Mouse (Mus musculus) T-cell, adult 2 months (primary cell): ENCODE measurements around the gene Rbbp5.
A peak's percentile ranks its signal among the peaks of the same experiment; 100 is the strongest.
"Not testable (repeated sequence)": the region's sequence is repeated elsewhere in the genome, so short reads cannot be mapped to it uniquely, and the experiment has no call there.

Source experiments
- DNase-seq: peaks from one replicate; pipeline ENCODE4 v3.0.0; 2022; ENCODE audit warnings: low spot score

Gene Rbbp5

DNA sequence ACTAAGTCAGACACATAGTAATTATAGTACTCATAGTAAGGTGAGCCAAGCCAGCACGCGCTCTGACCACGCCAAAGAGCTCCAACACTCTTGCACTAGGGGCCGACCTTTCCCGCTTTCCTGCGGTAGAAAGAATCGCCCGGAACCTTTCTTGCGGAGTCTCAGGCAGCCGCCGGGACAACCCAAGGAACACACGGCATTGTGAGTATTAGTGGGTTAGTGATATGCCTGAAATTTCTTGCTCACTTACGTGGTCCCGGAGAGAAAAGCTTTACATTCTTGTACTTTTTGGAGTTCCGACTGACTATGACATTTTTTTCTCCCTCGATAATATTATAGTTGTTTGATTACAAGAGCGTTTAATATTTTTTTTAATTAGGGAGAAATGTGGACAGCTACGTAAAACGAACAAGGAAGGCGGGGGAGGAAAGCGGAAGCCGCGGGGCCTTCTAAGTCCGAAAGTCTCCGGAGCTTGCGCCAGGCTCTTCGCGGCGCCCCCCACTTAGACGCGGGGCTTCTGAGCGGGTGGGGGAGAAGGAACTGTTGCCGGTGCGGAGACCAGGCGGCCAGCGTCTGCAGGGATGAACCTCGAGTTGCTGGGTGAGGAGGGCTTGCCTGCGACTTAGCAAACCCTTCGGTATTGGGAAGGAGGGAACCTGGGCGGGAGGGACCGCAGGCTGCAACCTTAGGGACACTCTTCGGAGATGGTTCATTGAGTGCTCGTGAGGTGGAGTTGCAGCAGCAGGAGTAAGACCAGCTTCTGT is at the start of gene Rbbp5:
Rbbp5 (plus strand) TSS at position 438 of the 764 bp plus-strand sequence.
- peak; percentile 83 for DNase-seq

DNA sequence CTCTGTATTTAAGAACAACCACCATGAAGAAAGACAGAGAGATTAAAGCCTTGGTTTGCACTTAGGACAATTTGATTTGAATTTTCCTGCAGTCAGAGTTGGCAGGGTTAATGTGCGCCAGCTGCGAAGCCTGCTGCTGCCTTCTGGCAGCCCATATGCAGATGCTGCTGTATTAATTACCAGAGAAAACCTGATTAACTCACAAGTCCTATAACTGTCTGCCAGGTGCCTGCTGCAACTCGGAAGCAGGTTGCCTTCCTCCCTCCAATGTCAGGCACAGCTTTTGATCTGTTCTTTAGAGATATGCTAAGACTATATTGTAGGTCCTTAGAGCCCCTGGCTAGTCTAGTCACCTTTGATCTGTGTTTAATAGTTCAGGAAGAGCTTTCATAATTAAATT is 46.3 kb upstream of the Rbbp5 start:
- no peak for DNase-seq

DNA sequence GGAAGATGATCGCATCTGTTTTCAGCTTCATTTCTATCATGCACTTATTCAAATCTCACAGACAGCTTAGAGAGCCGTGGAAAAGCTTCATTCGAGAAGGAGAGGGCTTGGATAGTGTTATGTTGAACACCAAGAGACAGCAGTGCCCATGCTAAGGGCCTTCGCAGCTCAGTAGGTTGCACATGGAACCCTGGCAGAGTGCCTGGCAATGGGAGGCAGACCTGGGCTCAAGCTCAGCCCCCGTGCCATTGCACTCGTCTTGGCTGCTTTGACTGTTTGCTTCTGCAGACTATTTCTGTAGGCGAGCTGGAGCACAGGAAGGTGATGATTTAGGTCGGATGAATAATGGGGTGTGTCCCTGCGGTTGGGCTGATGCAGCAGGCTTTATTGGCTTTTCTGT is 45.4 kb upstream of the Rbbp5 start:
- no peak for DNase-seq

DNA sequence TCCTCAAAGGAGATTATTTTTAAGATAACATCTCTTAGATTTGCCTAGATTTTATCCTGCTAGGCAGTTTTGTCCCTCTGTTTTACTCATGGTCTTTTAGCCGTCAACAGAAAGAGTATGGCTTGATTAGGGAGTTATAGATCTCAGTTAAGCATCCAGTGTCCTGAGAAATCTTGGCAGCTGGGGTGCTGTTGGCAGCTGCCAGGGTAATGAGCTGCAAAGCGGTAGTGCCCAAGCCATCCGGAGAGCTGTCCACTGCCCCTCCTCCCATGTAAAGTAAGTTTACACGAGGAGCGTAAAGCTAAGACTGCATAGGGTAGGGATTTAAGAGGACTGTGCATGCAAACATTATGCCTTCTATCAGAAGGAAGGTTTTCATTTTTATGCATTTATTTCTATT is 43.8 kb upstream of the Rbbp5 start:
- no peak for DNase-seq

DNA sequence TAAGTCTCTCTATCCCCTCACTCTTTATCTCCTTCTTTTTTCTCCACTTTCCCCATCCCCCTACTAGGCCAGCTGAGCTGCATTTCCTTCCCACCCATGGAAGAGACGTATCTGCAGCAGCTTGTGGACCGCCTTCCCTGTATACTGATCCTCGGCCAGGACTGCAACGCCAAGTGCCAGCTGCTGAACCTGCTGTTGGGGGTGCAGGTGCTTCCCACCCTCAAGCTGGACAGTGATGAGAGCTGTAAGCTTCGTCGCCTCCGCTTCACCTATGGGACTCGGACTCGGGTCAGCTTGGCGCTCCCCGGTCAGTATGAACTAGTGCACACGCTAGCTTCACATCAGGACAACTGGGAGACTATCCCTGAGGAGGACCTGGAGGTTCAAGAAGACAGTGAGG is 43.1 kb upstream of the Rbbp5 start:
- no peak for DNase-seq

DNA sequence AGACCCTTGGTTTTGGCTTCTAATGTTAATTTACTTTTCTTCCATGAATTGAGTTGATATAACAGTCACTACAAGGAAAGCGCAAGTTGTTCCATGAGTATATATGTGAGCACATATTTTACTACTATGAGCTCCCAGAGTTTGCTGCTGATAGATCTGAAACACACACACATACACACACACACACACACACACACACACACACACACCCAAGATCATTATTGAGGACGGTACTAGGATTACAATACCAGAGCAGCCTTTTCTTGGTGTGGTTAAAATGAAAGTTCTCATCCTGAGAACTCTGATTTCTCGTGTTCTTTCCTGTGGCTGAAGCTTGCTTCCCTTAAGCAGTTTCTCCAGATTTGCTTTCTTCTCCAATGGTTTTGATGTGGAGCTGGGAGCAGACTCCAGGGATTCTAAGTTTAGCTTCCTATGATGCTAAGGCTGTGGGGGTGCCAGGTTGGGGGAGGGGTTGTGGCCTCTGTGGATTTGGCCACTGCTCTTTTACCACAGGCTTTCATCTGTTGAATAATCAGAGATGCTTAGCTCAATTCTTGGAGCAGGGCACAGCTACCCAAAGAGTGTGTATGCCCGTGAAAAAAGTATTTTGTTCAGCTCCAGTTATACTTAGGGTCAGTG is 40.7 kb upstream of the Rbbp5 start:
- no peak for DNase-seq

DNA sequence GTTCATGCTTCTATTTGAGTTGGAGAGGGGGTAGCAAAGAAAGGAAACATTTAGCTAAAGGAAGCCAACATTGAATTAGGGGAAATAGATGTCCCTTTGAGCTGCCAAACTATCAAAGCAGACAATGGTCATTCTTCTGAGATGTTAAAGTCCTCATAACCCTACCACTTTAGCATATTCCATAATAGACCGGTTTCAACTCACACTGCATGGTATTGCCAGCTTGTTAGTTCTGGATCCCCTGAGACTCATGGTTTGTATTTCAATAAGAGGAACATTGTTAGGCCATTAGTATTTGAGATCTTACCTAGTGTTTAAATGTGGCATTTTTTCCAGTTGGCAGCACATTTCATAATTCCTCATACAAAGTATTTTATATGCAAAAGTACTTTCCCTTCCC is 40.2 kb upstream of the Rbbp5 start:
- no peak for DNase-seq

DNA sequence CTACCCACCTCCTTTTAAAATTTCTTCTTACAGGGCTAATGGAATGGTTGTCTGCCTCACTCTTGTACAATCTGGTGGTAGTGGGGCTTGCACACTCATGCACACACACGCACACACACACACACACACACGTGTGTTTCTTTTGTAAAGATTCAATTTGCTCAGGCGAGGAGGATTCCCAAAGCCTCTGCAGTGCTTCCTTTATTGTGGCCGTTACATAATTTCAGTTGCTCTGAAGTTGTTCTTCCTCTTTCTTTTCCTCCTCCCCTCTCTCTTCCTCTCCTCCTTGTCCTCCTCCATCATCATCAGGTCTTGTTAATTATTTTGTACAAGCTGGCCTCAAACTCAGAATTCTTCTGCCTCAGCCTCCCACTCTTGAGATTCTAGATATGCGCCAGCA is 39.8 kb upstream of the Rbbp5 start:
- no peak for DNase-seq

DNA sequence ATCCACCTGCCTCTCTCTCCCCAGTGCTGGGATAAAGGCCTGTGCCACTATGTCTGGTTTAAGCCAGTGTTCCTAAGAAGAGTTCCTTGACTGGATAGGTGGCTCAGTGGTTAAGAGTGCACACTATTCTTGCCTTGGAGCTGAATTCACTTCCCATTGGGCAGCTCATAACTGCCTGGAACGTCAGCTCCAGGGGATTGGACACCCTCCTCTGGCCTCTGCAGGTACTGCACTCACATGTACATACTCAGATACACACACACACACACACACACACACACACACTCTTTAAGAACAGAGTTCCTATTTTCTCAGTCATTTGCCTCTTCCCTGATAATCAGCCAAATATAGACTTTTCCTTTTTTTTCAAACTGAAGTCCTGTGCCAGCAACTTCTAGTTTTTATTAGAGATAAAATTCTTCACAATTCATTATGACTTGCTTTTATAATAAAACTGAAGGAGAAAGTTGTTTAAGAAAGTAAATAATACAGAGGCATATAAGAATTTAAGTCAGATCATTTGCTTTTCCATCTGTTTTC is 36.2 kb upstream of the Rbbp5 start:
- DNase-seq, result no peak

DNA sequence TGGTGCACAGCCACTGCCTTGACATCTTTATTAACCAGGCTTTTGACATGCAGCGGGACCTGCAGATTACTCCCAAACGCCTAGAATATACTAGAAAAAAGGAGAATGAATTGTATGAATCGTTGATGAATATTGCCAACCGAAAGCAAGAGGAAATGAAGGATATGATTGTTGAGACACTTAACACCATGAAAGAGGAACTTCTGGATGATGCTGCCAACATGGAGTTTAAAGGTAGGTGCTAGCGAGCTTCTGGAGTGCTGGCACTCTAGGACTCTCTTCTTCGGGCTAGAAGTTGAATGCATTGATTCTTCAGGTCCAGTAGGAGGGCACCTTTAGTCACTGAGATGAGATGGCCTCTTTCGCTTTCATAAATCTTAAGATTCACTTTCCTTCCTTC is 27.4 kb upstream of the Rbbp5 start:
- DNase-seq, result no peak

DNA sequence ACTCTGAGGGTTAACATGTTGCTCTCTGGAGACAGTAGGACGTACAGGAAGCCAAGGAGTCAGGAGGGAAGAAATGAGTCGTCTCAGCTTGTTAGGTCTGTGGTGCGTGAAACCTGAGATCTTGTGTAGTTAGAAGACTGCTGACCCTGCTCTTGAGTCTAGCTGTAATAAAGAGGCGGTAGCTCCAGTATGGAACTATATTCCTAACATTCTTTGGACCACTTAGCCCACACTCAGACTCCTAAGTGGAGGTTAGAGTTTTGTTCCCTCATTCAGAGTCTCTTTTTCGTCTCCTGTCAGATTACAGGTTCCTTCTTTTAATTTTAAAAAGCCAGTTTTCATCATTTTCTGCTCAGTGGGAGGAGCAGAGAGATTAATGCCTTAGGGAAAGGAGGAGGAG is 12.5 kb upstream of the Rbbp5 start:
- no peak for DNase-seq

DNA sequence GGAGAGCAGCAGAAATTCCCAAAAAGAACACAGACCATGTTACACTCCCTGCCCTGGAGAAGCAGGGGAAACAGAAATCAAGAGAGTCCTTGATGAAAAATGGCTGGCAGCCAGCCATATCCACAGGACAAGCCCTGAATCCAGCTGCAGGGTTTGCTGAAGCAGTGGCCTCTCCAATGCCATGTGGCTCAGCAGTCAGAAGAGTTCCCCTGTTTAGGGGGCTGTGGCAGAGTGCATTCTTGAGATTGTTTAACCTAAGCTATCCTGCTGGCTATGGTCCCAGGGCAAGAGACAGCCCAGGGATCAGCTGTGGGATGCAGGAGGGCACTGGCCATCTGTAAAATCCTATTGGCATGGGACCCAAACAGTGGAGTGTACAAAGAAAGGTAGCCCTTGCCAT is 8.2 kb upstream of the Rbbp5 start:
- no peak for DNase-seq

DNA sequence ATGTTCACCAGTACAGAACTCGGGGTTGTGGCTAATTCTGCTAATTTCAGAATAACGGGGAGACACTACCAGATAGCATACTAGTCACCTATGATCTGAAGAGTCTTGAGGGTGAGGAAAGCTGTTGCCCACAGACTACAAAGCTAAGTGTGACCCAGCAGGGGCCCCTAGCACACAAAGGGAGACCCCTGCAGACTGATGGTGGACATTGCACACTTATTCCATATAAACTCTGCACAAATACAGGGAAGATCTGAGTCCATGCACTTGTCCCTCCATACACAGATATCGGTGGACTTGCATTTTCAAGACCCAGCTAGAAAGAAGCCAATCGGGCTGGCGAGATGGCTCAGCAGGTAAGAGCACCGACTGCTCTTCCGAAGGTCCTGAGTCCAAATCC is 7.6 kb upstream of the Rbbp5 start:
- DNase-seq, result no peak

DNA sequence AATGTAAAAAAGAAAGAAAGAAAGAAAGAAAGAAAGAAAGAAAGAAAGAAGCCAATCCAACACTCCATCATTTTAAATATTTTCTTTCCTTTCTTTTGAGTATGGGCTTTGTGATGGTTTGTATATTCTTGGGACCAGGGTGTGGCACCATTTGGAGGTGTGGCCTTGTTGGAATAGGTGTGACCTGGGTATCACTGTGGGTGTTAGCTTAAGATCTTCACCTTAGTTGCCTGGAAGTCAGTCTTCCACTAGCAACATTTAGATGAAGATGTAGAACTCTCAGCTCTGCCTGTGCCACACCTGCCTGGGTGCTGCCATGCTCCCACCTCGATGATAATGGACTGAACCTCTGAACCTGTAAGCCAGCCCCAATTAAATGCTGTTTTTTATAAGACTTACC is 7.1 kb upstream of the Rbbp5 start:
- not testable (repeated sequence) for DNase-seq

DNA sequence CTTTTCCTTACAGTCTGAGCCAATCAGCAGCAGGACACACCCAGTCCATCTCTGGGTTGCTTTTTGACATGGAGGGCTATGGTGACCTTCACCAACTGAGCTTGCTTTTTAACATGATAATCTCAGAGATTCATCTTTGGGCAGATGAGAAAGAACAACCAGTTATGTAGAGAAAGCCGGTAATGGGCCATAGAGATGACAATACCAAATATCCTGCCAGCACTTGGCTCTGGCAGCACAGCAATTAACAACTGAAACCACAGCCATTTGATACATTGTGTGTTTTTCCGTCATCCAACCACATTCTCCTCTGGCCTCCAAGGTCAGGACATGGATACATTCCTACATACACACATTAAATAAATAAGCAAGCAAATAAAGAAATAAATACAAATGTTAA is 6.1 kb upstream of the Rbbp5 start:
- no peak for DNase-seq

DNA sequence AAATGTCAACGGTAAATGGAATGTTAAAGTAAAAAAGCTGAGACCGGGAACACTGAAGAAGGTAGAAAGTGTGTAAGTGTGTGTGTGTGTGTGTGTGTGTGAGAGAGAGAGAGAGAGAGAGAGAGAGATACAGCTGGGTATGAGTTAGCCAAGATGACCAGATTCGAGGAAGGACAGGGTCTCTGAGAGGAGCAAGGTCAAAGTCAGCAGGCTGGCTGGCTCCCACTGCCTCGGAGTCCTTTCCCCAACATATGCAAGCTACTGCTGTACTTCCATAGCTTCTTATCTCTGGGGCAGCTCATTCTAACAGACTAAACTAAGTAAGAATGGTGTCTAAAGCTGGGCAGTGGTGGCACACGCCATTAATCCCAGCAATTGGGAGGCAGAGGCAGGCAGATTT is 5.7 kb upstream of the Rbbp5 start:
- DNase-seq, result no peak

DNA sequence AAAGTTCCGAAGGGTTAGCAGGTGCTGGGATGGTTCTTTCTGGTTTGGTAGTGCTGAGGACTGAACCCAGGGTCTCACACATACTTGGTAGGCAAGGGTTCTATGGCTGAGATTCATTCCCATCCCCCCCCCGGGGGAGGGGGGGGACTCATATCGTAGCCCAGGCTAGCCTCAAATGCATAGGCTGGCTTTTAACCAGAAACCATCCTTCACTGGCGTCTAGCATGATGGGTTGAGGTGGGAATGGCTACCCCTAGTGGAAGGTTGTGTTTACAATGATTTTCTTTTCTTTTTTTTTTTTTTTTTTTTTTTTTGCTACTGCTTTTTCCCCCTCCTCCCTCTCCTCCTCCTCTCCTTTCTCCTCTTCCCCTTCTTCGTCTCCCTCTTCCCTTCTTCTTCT is 4.6 kb upstream of the Rbbp5 start:
- DNase-seq, result no peak

DNA sequence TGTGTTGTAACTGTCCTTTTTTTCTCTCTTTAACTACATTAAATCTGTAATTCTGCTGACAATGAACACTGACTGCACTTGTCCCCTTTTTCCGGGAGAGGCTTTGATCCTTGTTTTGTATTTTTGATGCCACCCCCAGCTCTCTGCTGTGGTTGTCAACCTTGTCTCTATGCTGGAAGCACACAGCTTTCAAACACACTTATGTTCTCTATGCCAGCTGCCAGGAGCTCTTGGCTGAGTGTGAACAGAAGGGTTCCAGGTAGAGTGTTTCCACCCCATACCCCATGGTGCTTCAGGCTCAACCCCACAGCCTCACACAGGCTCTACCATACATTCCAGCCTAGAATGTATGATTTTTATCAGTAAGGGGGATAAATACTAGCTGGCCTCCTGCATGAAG is 2.7 kb upstream of the Rbbp5 start:
- DNase-seq, result no peak

DNA sequence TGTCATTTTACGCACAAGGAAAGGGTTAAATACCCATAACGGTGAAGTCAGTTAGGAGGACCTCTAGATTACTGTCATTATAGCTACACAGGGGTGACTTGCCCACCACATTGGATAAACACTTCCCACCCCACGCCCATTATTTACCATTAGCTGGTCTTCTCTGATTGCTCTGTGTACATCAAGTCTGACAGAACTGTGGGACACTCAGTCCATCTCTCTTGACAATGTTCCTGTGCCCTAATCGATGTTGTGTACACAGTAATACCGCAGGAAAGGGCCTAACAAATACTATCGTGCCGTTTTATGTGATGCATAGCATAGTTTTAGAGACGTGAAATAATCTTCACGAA is 614 bp upstream of the Rbbp5 start:
- no peak for DNase-seq

DNA sequence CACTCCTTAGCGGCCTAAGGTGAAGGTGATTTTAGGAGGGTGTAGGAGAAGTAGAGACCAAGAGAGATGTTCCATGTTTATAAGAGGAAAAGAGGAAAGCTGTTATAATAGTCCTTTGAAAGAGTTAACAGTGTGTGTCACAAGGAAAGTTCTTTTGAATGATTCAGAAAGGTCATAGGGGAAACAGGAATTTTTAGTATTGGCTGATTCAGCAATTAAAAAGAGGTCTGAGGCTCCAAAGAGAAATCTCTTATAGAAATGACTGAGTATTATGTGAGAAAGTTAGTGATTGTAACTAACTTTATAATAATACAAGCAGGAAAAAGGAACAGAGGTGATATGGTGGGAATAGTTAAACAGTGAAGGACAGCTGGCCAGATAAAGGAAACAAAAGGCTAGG is 2.3 kb downstream of the Rbbp5 start:
- DNase-seq, result no peak

DNA sequence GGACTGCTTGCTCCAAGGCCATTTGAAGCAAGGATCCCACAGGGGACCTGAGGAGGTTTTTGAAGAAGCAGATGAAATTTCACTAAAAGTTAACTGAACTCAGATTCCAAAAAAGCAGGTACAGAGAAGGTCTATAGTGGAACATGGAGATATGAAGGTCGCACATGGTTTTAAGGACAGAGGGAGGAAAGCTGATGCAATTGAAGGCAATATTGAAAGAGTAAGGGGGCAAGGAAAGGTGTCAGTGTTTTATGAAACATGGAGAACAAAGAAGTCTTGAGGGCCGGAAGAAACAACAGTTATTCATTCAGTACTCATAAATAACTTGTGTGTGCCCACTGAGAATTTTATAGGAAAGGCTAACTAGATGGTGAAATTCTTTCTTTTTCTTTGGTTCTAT is 4.5 kb downstream of the Rbbp5 start:
- DNase-seq, result no peak

DNA sequence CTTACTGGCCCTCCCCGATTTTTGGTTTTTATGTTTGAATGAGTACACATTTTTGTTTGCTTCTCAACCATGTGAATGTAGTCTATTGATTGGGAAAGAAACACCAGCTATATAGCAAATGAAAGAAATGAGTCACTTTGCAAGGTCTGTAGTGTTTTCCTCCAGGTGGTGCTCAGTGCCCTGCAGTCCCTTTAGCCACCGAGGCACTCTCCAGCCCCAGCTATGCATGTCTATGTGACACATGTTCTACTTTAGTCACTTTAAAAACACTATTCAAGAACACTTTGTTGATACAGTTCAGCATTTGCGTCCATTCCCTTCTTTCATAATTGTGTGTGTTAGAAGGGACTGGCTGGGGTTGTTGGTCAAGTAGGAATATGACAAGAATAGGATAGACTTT is 6.1 kb downstream of the Rbbp5 start:
- DNase-seq, result no peak

DNA sequence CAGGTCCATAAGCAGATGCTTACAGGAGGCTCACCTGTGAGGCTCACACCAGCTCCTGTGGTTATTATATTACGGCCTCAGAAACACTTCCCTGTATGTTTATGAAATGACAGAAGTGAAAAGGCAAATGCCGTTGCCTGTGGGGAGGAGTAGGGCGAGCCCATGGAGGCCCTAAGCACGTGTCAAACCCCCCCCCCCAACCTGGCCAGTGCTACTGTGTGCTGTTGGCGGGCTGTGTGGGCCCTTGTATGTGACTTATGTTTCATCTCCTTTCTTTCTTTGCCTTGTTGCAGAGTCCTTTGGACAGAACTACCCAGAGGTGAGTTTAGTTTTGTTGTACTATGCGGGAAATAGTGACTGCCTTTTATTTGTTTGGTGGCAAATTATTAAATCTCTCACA is 6.6 kb downstream of the Rbbp5 start:
- DNase-seq, result no peak

DNA sequence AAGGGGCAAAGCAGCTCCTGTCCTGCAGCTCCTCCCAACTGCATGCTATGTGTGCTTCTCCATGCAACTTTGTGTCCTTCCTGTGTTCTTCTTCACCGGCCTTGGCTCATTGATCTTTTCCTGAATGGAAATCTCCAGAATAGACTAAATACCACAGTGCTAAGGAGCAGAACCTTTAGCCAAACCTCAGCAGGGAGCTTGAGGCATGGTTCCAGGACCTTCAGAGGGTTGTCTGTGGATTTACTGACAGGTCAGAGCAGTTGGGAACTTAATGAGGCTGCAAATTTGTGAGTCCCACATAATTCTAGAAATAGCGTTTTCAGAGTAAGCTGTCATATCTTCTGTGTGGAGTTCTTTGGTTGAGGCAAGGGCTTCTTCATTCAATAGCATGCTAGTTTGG is 23.4 kb downstream of the Rbbp5 start:
- no peak for DNase-seq
